Mouse (Mus musculus) megakaryocyte progenitor cell, adult 5-6 weeks (primary cell): ENCODE data around the gene Gm10717. TPM values are rescaled to one million over a fixed set of nuclear protein-coding genes. Genes with fewer than 3 reads are reported as not detected.
"Not testable (repeated sequence)": the region's sequence is repeated elsewhere in the genome, so short reads cannot be mapped to it uniquely, and the experiment has no call there.

Experiments used
- ATAC-seq: replicated peaks from 2 replicates; pipeline ENCODE4 v1.8.0; 2016; ENCODE audit warnings: mild to moderate bottlenecking, moderate TSS enrichment, inconsistent platforms; ENCODE audit not compliant: poor library complexity
- total RNA-seq, 2 experiments: library from RNA; stranded (forward) in 1 of 2; stranded (reverse) in 1 of 2; fragments of 157-497, 149-512 nt in 1 of 2; fragments of 200-1000 nt in 1 of 2; gene quantifications; 2 replicates each; pipeline versions ENCODE4 v1.2.3 to v1.2.4; 2015 to 2017

Gene Gm10717
- total RNA-seq, 2 experiments from 2014 or later, result not detected

GRCm38 (mm10) chr9:3023985-3024648, 1.1 kb upstream of the Gm10717 start:
- not testable (repeated sequence) for ATAC-seq

DNA sequence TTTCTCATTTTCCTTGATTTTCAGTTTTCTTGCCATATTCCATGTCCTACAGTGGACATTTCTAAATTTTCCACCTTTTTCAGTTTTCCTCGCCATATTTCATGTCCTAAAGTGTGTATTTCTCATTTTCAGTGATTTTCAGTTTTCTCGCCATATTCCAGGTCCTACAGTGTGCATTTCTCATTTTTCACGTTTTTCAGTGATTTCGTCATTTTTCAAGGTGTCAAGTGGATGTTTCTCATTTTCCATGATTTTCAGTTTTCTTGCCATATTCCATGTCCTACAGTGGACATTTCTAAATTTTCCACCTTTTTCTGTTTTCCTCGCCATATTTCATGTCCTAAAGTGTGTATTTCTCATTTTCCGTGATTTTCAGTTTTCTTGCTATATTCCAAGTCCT, 436 bp downstream of the Gm10717 start:
- ATAC-seq, result not testable (repeated sequence)

- not testable (repeated sequence) for ATAC-seq
These were observed 919 bp downstream of the Gm10717 start for GRCm38 (mm10) chr9:3026136-3026535.

DNA sequence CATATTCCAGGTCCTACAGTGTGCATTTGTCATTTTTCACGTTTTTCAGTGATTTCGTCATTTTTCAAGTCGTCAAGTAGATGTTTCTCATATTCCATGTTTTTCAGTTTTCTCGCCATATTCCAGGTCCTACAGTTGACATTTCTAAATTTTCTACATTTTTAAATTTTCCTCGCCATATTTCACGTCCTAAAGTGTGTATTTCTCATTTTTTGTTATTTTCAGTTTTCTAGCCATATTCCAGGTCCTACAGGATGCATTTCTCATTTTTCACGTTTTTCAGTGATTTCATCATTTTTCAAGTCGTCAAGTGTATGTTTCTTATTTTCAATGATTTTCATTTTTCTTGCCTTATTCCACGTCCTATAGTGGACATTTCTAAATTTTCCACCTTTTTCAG, 1.5 kb downstream of the Gm10717 start:
- not testable (repeated sequence) for ATAC-seq

DNA sequence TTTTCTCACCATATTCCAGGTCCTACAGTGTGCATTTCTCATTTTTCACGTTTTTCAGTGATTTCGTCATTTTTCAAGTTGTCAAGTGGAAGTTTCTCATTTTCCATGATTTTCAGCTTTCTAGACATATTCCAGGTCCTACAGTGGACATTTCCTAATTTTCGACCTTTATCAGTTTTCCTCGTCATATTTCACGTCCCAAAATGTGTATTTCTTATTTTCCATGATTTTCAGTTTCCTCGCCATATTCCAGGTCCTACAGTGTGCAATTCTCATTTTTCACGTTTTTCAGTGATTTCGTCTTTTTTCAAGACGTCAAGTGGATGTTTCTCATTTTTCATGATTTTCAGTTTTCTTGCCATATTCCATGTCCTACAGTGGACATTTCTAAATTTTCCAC, 2.0 kb downstream of the Gm10717 start:
- ATAC-seq, result not testable (repeated sequence)

DNA sequence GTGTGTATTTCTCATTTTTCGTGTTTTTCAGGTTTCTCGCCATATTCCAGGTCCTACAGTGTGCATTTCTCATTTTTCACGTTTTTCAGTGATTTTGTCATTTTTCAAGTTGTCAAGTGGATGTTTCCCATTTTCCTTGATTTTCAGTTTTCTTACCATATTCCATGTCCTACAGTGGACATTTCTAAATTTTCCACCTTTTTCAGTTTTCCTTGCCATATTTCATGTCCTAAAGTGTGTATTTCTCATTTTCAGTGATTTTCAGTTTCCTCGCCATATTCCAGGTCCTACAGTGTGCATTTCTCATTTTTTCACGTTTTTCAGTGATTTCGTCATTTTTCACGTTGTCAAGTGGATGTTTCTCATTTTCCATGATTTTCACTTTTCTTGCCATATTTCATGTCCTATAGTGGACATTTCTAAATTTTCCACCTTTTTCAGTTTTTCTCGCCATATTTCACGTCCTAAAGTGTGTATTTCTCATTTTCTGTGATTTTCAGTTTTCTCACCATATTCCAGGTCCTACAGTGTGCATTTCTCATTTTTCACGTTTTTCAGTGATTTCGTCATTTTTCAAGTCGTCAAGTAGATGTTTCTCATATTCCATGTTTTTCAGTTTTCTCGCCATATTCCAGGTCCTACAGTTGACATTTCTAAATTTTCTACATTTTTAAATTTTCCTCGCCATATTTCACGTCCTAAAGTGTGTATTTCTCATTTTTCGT, 4.2 kb downstream of the Gm10717 start:
- ATAC-seq, result not testable (repeated sequence)

DNA sequence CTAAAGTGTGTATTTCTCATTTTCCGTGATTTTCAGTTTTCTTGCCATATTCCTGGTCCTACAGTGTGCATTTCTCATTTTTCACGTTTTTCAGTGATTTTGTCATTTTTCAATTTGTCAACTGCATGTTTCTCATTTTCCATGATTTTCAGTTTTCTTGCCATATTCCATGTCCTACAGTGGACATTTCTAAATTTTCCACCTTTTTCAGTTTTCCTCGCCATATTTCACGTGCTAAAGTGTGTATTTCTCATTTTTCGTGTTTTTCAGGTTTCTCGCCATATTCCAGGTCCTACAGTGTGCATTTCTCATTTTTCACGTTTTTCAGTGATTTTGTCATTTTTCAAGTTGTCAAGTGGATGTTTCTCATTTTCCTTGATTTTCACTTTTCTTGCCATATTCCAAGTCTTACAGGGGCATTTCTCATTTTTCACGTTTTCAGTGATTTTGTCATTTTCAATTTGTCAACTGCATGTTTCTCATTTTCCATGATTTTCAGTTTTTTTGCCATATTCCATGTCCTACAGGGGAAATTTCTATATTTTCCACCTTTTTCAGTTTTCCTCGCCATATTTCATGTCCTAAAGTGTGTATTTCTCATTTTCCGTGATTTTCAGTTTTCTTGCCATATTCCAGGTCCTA, 5.6 kb downstream of the Gm10717 start:
- ATAC-seq, result not testable (repeated sequence)

DNA sequence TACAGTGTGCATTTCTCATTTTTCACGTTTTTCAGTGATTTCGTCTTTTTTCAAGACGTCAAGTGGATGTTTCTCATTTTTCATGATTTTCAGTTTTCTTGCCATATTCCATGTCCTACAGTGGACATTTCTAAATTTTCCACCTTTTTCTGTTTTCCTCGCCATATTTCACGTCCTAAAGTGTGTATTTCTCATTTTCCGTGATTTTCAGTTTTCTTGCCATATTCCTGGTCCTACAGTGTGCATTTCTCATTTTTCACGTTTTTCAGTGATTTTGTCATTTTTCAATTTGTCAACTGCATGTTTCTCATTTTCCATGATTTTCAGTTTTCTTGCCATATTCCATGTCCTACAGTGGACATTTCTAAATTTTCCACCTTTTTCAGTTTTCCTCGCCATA, 9.1 kb downstream of the Gm10717 start, which contains the start of gene Gm17535:
TSS of gene Gm17535 (plus strand) at position 301 of the 400 bp plus-strand sequence.
- not testable (repeated sequence) for ATAC-seq

DNA sequence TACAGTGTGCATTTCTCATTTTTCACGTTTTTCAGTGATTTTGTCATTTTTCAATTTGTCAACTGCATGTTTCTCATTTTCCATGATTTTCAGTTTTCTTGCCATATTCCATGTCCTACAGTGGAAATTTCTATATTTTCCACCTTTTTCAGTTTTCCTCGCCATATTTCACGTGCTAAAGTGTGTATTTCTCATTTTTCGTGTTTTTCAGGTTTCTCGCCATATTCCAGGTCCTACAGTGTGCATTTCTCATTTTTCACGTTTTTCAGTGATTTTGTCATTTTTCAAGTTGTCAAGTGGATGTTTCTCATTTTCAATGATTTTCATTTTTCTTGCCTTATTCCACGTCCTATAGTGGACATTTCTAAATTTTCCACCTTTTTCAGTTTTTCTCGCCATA, 11.4 kb downstream of the Gm10717 start, which contains the start of gene Gm10715:
TSS of gene Gm10715 (plus strand) at position 301 of the 400 bp plus-strand sequence.
- ATAC-seq, result not testable (repeated sequence)

GRCm38 (mm10) chr9:3038161-3038560, 12.9 kb downstream of the Gm10717 start:
- not testable (repeated sequence) for ATAC-seq

Other genes starting within 250 kb of the Gm10717 start
- gene Gm10722, start 24.5 kb upstream of the Gm10717 start, total RNA-seq (2015), result not detected in 2 replicates
- gene Gm10722, start 24.5 kb upstream of the Gm10717 start, total RNA-seq (2017), result not detected in 2 replicates
- gene Gm11168, start 22.1 kb upstream of the Gm10717 start, total RNA-seq (2015), result not detected in 2 replicates
- gene Gm11168, start 22.1 kb upstream of the Gm10717 start, total RNA-seq (2017), result not detected in 2 replicates
- gene Gm10721, start 12.3 kb upstream of the Gm10717 start, total RNA-seq (2015), result not detected in 2 replicates
- 1.0 TPM in 1 of 2 replicates, not detected in the other for gene Gm10721, start 12.3 kb upstream of the Gm10717 start, total RNA-seq (2017)
- gene Gm10720, start 9.8 kb upstream of the Gm10717 start, total RNA-seq (2015), result not detected in 2 replicates
- not detected in 2 replicates for gene Gm10720, start 9.8 kb upstream of the Gm10717 start, total RNA-seq (2017)
- not detected in 2 replicates for gene Gm10719, start 8.0 kb upstream of the Gm10717 start, total RNA-seq (2015)
- gene Gm10719, start 8.0 kb upstream of the Gm10717 start, total RNA-seq (2017), result 0.91 and 1.0 TPM in 2 replicates
- not detected in 2 replicates for gene Gm10718, start 1.9 kb upstream of the Gm10717 start, total RNA-seq (2015)
- gene Gm10718, start 1.9 kb upstream of the Gm10717 start, total RNA-seq (2017), result 0.50 TPM in 1 of 2 replicates, not detected in the other
- not detected in 2 replicates for gene Gm17535, start 9.2 kb downstream of the Gm10717 start, total RNA-seq (2015)
- gene Gm17535, start 9.2 kb downstream of the Gm10717 start, total RNA-seq (2017), result 0.37 TPM in 1 of 2 replicates, not detected in the other
- gene Gm10715, start 11.5 kb downstream of the Gm10717 start, total RNA-seq (2015), result not detected in 2 replicates
- not detected in 2 replicates for gene Gm10715, start 11.5 kb downstream of the Gm10717 start, total RNA-seq (2017)